Mouse (Mus musculus) midbrain, embryonic 13.5 days (tissue): ENCODE measurements at regions not wholly inside any gene's neighbourhood (a gene's known extent, or its start where the extent isn't known, plus 50 kb on each side); places are given as distances from the start of the nearest gene placed in this dataset.
A peak's percentile ranks its signal among the peaks of the same experiment; 100 is the strongest.

ENCODE experiments used
- ATAC-seq: fragments of 200-750 bp; cut with Nextera tagmentation; 2 replicates; pipeline ENCODE4 v1.8.0; 2017; ENCODE audit warnings: mild to moderate bottlenecking, moderate TSS enrichment, moderate library complexity
- H3K27ac ChIP-seq: fragments of 300-500 bp; sonication (generic); 2 replicates; pipeline ENCODE4 v1.5.1; 2015; ENCODE audit warnings: inconsistent platforms, mild to moderate bottlenecking, moderate library complexity
- H3K27me3 ChIP-seq: fragments of 300-500 bp; sonication (generic); 2 replicates; pipeline ENCODE4 v1.6.1; 2015; ENCODE audit warnings: mild to moderate bottlenecking, inconsistent platforms
- H3K36me3 ChIP-seq: fragments of 300-500 bp; sonication (generic); 2 replicates; pipeline ENCODE4 v1.6.1; 2015; ENCODE audit warnings: mild to moderate bottlenecking, inconsistent platforms
- H3K4me1 ChIP-seq: fragments of 300-500 bp; sonication (generic); replicated peaks from 2 replicates; pipeline ENCODE4 v1.6.1; 2015; ENCODE audit warnings: inconsistent platforms
- H3K4me2 ChIP-seq: fragments of 300-500 bp; sonication (generic); replicated peaks from 2 replicates; pipeline ENCODE4 v1.6.1; 2015; ENCODE audit warnings: moderate library complexity, mild to moderate bottlenecking, inconsistent platforms
- H3K4me3 ChIP-seq: fragments of 300-500 bp; sonication (generic); replicated peaks from 2 replicates; pipeline ENCODE4 v1.5.1; 2015; ENCODE audit warnings: mild to moderate bottlenecking, inconsistent platforms
- H3K9ac ChIP-seq: fragments of 300-500 bp; sonication (generic); replicated peaks from 2 replicates; pipeline ENCODE4 v1.6.1; 2015; ENCODE audit warnings: mild to moderate bottlenecking, inconsistent platforms
- H3K9me3 ChIP-seq: fragments of 300-500 bp; sonication (generic); 2 replicates; pipeline ENCODE4 v1.6.1; 2016; ENCODE audit warnings: mild to moderate bottlenecking, inconsistent platforms
- WGBS: fragments of 180-500 bp; shearing (Covaris S2); methylation state at CpG from one replicate; pipeline ENCODE4 v1.1.7; 2015; 5-methylcytosine and 5-hydroxymethylcytosine counted together

DNA sequence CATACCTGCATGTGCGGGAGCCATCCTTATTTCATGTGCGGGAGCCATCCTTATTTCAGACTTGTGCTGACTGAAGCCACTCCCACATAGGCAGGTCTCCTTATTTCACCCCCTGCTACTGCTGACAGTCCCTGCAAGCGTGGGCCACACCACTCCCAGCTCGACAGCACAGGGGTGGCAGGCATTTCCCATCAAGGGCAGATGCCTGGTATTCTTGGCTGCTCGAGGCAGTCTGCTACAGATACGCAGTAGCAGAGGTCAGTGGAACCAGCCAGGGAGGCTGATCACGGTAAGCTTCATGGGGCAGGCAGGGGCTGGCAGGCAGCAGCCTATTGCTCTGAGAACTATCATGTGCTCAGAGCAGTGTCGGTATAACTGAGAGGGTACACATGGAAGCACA lies 215.6 kb downstream of the Mroh4 start:
- H3K9ac ChIP-seq, result no peak overlapping the region
- H3K4me2 ChIP-seq, result no peak overlapping the region
- WGBS, result 85% methylated on average over 8 of the region's 8 CpGs
- H3K36me3 ChIP-seq, result no peaks in the 10 kb centered on the region
- no peaks in the 10 kb centered on the region for H3K4me1 ChIP-seq
- no peak overlapping the region for H3K4me3 ChIP-seq
- no peak for ATAC-seq
- H3K27ac ChIP-seq, result no peak overlapping the region
- H3K9me3 ChIP-seq, result no peaks in the 10 kb centered on the region
- H3K27me3 ChIP-seq, result no peaks in the 10 kb centered on the region

DNA sequence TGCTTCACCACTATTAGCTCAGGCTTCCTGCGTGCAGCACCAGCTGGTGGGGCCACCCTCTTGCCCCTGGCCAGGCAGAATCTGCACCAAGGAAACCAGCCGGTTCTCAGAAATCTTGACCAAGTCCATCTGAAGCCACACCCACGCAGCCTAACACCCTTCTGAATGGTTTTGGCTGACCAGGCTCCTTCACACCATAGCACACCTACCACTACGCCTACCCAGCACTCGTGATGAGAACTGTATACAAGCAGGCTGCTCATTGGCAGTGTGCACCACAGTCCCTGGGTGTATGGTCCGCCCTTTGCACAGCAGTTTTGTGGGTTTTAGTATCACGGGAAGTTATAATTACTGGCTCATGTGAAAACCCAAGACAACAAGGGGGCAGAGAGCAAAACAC lies 217.5 kb downstream of the Mroh4 start:
- Histone ChIP-seq H3K4me1 (peaks cover 11% of the 10 kb centered on the region), H3K27ac (no peak overlapping the region), H3K4me2 (no peak overlapping the region), H3K4me3 (no peak overlapping the region), H3K9ac (no peak overlapping the region), H3K36me3 (no peaks in the 10 kb centered on the region), H3K9me3 (no peaks in the 10 kb centered on the region), H3K27me3 (no peaks in the 10 kb centered on the region)
- 87% methylated on average over 7 of the region's 7 CpGs for WGBS
- no peak for ATAC-seq

DNA sequence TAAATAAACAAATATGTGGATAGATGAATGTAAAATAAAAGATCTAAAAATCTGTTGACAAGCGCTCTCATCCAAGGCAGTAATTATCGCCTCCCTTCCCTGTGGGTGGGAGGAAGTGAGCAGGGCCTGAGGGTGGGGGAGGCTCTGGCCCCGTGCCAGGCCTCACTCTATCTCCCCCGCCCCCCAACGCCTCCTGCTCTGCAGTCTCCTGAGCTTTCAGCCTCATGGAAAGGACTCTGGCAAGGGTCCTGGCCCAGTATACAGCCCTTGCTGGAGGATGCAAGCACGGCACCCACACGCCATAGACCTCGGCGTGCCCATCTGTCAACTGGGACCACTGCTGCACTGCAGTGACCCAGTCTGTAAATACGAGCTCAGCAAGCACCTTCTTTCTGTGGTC lies 222.9 kb downstream of the Mroh4 start:
- Histone ChIP-seq H3K27ac (no peak overlapping the region), H3K9me3 (0 out of 2 replicates have a peak, but pooled peaks cover 2% of the 10 kb centered on the region), H3K4me2 (no peak overlapping the region), H3K9ac (no peak overlapping the region), H3K4me1 (peaks cover 15% of the 10 kb centered on the region), H3K4me3 (no peak overlapping the region), H3K36me3 (no peaks in the 10 kb centered on the region), H3K27me3 (no peaks in the 10 kb centered on the region)
- ATAC-seq, result 0 out of 2 replicates have a peak, but pooled peaks have one; percentile 60
- WGBS, result 74% methylated on average over 10 of the region's 10 CpGs

- Histone ChIP-seq H3K27ac (no peak overlapping the region), H3K4me3 (no peak overlapping the region), H3K4me2 (no peak overlapping the region), H3K27me3 (no peaks in the 10 kb centered on the region), H3K9me3 (0 out of 2 replicates have a peak, but pooled peaks cover 2% of the 10 kb centered on the region), H3K4me1 (peaks cover 15% of the 10 kb centered on the region), H3K36me3 (no peaks in the 10 kb centered on the region), H3K9ac (no peak overlapping the region)
- WGBS, result 84% methylated on average over 3 of the region's 3 CpGs
- ATAC-seq, result no peak
Observed at GRCm38 (mm10) chr15:74412261-74412660, 223.9 kb downstream of the Mroh4 start.

GRCm38 (mm10) chr15:74411097-74411496 lies 225.1 kb downstream of the Mroh4 start:
- H3K4me2 ChIP-seq, result no peak overlapping the region
- no peak overlapping the region for H3K27ac ChIP-seq
- no peak overlapping the region for H3K9ac ChIP-seq
- ATAC-seq, result no peak
- H3K4me1 ChIP-seq, result peaks cover 22% of the 10 kb centered on the region
- WGBS, result 81% methylated on average over 3 of the region's 3 CpGs
- H3K36me3 ChIP-seq, result no peaks in the 10 kb centered on the region
- no peaks in the 10 kb centered on the region for H3K27me3 ChIP-seq
- no peak overlapping the region for H3K4me3 ChIP-seq
- H3K9me3 ChIP-seq, result 0 out of 2 replicates have a peak, but pooled peaks cover 2% of the 10 kb centered on the region

GRCm38 (mm10) chr15:74404866-74405265 lies 231.3 kb downstream of the Mroh4 start:
- Histone ChIP-seq H3K4me1 (peaks cover 21% of the 10 kb centered on the region), H3K27ac (peak overlapping the region; percentile 31; the same call in 1 of the 2 replicates), H3K9ac (no peak overlapping the region), H3K36me3 (no peaks in the 10 kb centered on the region), H3K4me2 (no peak overlapping the region), H3K9me3 (no peaks in the 10 kb centered on the region), H3K4me3 (no peak overlapping the region), H3K27me3 (no peaks in the 10 kb centered on the region)
- ATAC-seq, result peak; percentile 53
- WGBS, result 63% methylated on average over 6 of the region's 6 CpGs

DNA sequence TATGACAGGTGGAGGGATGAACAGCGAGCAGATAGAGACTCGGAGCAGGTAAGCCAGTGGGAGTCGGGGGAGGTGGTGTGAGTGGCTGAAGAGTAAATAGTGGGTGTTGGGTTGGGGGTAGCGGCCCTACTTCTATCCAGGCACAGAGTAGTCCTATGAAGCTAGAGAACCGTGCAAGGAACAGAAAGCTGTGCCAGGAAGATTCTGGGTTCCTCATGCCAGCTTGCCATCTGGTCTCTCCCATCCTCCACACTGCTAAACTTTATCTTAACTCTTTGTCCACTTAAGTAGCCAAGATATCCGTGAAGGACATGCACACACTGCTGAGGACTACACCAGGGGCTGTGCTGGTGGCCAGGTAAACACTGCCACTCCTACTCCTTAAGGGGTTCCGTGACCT lies 234.9 kb downstream of the Mroh4 start:
- Histone ChIP-seq H3K4me1 (peaks cover 15% of the 10 kb centered on the region), H3K4me3 (no peak overlapping the region), H3K9ac (no peak overlapping the region), H3K9me3 (no peaks in the 10 kb centered on the region), H3K27ac (no peak overlapping the region), H3K36me3 (no peaks in the 10 kb centered on the region), H3K27me3 (no peaks in the 10 kb centered on the region), H3K4me2 (no peak overlapping the region)
- no peak for ATAC-seq
- WGBS, result 92% methylated on average over 7 of the region's 7 CpGs

DNA sequence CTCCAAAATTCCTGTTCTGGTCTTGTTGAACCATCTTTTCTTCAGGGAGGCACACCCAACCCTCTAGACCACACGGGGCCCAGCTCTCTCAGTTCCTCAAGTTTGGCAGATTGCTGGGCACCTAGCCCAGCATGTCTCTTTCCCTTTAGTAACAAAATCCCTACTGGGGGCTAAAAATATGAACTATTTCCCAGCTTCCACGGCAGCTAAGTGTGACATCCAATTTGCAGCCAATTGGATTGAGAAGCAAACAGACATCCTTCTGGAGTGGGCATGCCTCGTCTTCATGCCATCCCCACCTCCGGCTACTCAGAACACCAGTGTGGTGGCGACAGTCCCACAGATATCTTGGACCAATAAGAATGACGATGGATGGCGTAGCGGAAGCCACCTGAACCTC lies 240.1 kb downstream of the Mroh4 start:
- peaks cover 7% of the 10 kb centered on the region; the same call in 1 of the 2 replicates for H3K4me1 ChIP-seq
- no peak overlapping the region for H3K4me2 ChIP-seq
- H3K27me3 ChIP-seq, result no peaks in the 10 kb centered on the region
- H3K36me3 ChIP-seq, result no peaks in the 10 kb centered on the region
- no peak overlapping the region for H3K27ac ChIP-seq
- H3K4me3 ChIP-seq, result no peak overlapping the region
- H3K9me3 ChIP-seq, result no peaks in the 10 kb centered on the region
- H3K9ac ChIP-seq, result no peak overlapping the region
- WGBS, result 90% methylated on average over 8 of the region's 8 CpGs
- no peak for ATAC-seq

DNA sequence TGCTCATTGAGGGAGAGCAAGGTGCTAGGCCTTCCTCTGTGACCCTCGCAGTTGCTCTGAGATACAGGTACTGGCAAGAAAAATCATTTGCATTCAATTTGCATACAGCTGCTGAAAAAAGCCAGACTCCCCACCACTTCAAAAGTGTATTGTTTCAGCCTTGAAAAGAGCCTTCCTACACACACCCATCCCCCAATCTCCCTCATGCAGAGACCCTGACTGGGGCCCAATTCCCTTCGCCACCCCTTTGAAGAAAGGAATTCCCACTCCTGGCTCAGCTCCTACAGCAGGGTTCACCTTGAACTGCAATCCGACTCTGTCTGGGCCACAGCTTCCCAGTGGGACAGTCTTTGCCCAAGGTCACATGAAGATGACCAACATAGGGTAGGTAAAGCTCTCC lies 248.6 kb downstream of the Mroh4 start:
- H3K27ac ChIP-seq, result no peak overlapping the region
- H3K9ac ChIP-seq, result no peak overlapping the region
- H3K4me3 ChIP-seq, result no peak overlapping the region
- WGBS, result 9% methylated on average over 3 of the region's 3 CpGs
- H3K36me3 ChIP-seq, result no peaks in the 10 kb centered on the region
- peaks cover 26% of the 10 kb centered on the region for H3K4me1 ChIP-seq
- H3K4me2 ChIP-seq, result no peak overlapping the region
- H3K27me3 ChIP-seq, result no peaks in the 10 kb centered on the region
- no peaks in the 10 kb centered on the region for H3K9me3 ChIP-seq
- ATAC-seq, result peak; percentile 40; the same call in 1 of the 2 replicates

GRCm38 (mm10) chr15:74382556-74382955 lies 253.6 kb downstream of the Mroh4 start:
- Histone ChIP-seq H3K4me3 (no peak overlapping the region), H3K9ac (no peak overlapping the region), H3K4me1 (peaks cover 10% of the 10 kb centered on the region), H3K27ac (no peak overlapping the region), H3K36me3 (no peaks in the 10 kb centered on the region), H3K9me3 (no peaks in the 10 kb centered on the region), H3K4me2 (no peak overlapping the region), H3K27me3 (no peaks in the 10 kb centered on the region)
- ATAC-seq, result no peak
- 68% methylated on average over 4 of the region's 4 CpGs for WGBS

DNA sequence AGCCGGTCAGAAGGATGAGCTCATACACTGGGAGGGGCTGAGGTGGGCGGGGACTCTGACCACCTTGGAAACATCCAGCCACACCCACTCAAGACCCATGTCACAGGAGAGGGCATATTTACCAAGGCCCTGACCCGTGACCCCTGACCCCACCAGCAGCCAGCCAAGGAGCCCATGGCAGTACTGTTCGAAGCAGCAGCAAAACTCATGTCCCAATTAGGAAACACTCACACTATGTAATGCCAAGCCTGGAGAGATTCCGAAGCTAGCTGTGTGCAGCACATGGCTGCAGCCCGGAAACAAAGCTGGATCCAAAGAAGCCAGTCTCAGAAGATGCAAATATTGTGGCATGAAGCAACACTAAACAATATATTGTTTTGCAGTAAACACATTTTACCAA lies 256.8 kb downstream of the Mroh4 start:
- H3K27ac ChIP-seq, result no peak overlapping the region
- no peak overlapping the region for H3K9ac ChIP-seq
- H3K27me3 ChIP-seq, result no peaks in the 10 kb centered on the region
- no peak overlapping the region for H3K4me2 ChIP-seq
- ATAC-seq, result no peak
- 0 out of 2 replicates have a peak, but pooled peaks cover 3% of the 10 kb centered on the region for H3K4me1 ChIP-seq
- 91% methylated on average over 6 of the region's 6 CpGs for WGBS
- H3K4me3 ChIP-seq, result no peak overlapping the region
- no peaks in the 10 kb centered on the region for H3K36me3 ChIP-seq
- no peaks in the 10 kb centered on the region for H3K9me3 ChIP-seq

DNA sequence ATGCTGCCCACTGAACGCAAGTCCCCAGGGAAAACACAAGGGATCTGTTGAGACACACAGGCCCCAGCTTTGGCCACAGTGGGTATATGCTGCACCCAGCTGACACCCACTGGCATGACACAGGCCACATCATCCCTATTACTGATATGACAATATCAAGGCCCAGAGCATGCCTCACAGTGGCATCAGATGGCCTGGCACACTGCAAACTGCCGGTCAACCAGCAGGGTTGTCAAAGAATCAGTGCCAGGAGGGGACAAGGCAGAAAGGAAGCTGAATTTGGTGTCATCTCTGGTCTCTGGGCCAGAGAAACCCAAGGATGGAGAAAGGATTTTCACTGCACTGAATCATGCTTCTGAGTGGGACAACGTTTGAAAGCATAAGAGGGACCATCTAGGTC lies 266.7 kb downstream of the Mroh4 start:
- ATAC-seq, result no peak
- Histone ChIP-seq H3K36me3 (no peaks in the 10 kb centered on the region), H3K4me2 (no peak overlapping the region), H3K4me1 (no peaks in the 10 kb centered on the region), H3K9ac (no peak overlapping the region), H3K27me3 (no peaks in the 10 kb centered on the region), H3K27ac (no peak overlapping the region), H3K4me3 (no peak overlapping the region), H3K9me3 (no peaks in the 10 kb centered on the region)
- WGBS, result 82% methylated on average over 3 of the region's 3 CpGs

- no peaks in the 10 kb centered on the region for H3K36me3 ChIP-seq
- no peak overlapping the region for H3K9ac ChIP-seq
- H3K4me2 ChIP-seq, result no peak overlapping the region
- peaks cover 8% of the 10 kb centered on the region; the same call in 1 of the 2 replicates for H3K9me3 ChIP-seq
- H3K27me3 ChIP-seq, result no peaks in the 10 kb centered on the region
- WGBS, result 52% methylated on average over 4 of the region's 4 CpGs
- ATAC-seq, result peak; percentile 29; the same call in 1 of the 2 replicates
- no peak overlapping the region for H3K27ac ChIP-seq
- no peak overlapping the region for H3K4me3 ChIP-seq
- no peaks in the 10 kb centered on the region; the same call in 1 of the 2 replicates for H3K4me1 ChIP-seq
Observed at GRCm38 (mm10) chr15:74347911-74348310, 288.2 kb downstream of the Mroh4 start.
